Mouse (Mus musculus) kidney, adult 2 months (tissue): ENCODE results near the gene Ackr1.

Experiments used
- CTCF ChIP-seq: fragments of 200-500 bp; conservative IDR thresholded peaks from 2 replicates; pipeline ENCODE4 v1.5.1; 2011; ENCODE audit warnings: low read depth, mild to moderate bottlenecking, control low read depth, low read length, moderate library complexity, mixed read lengths; ENCODE audit not compliant: insufficient read depth, insufficient read length
- POLR2A ChIP-seq: fragments of 200-500 bp; IDR thresholded peaks from one replicate; pipeline ENCODE4 v1.6.1; 2011; ENCODE audit warnings: low read depth, low read length, control low read depth

DNA sequence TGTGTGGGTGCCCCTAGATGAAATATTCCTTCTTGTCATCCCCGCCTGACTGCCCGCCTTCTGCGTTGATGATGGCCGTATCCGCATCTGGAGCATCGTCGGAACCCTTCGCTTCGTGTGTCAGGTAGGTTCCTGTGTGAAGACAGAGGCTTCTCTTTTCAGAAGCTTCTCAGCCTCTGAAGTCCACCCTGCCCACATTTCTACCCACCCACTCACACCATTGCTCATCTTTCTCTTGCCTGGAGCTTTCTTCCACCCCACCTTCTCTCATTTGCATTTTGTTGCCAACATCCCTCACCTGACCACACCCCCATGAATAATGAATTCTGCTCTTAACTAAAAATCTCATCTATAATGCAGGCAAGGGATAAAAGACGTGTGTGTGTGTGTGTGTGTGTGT lies 3.5 kb upstream of the Ackr1 start:
- TF ChIP-seq CTCF (no peak), POLR2A (no peak)
